Mouse (Mus musculus): ENCODE measurements at regions not wholly inside any gene's neighbourhood (a gene's known extent, or its start where the extent isn't known, plus 50 kb on each side); places are given as distances from the start of the nearest gene placed in this dataset.

DNA sequence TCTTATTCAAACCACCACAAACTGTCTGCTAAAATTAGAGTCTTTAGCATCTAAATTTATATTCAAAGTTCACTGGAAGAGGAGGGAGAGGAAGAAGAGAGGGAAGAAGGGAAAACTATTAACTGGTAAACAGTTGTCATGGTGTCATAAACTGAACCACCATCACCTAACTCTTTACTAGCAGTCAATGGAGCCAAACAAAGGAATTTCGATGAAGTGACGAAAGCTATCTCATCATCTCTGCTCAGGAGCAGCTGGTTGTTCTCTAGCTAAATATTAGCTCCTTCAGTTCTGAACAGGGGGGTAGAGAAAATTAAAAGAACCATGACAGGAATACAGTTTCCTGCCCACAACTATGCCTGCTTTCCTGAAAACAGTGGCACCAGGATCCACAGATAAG is 608.9 kb upstream of the Map3k7 start:
- TF ChIP-seq EP300 (IDR thresholded peaks at IDR 0.05; ENCODE audit: low read depth) (no peak), CTCF (IDR thresholded peaks at IDR 0.05; ENCODE audit: low read depth) (no peak)
- Histone ChIP-seq H3K9me3 (ENCODE audit: control insufficient read depth, low read length) (no peaks in the 10 kb centered on the region), H3K27me3 (ENCODE audit: control insufficient read depth, insufficient read depth, low read length) (no peaks in the 10 kb centered on the region), H3K4me1 (replicated peaks; ENCODE audit: control insufficient read depth in 2 of 2, insufficient read depth in 2 of 2, low read length in 1 of 2) (no peaks in the 10 kb centered on the region), H3K9ac (replicated peaks) (no peak overlapping the region), H3K27ac (no peak overlapping the region), H3K4me3 (ENCODE audit: insufficient read depth in 1 of 2, low read depth in 2 of 2, low read length in 2 of 2) (no peak overlapping the region), H3K4me2 (ENCODE audit: low read depth) (no peak overlapping the region), H3K36me3 (replicated peaks; ENCODE audit: control insufficient read depth, insufficient read depth, low read depth) (no peaks in the 10 kb centered on the region)
- ATAC-seq (ENCODE audit: insufficient read depth), result no peak
- no peak for DNase-seq (ENCODE audit: low read depth in 3 of 3, low spot score in 3 of 3)
- 70% methylated on average over 2 of the region's 2 CpGs for WGBS (ENCODE audit: insufficient replicate concordance)

DNA sequence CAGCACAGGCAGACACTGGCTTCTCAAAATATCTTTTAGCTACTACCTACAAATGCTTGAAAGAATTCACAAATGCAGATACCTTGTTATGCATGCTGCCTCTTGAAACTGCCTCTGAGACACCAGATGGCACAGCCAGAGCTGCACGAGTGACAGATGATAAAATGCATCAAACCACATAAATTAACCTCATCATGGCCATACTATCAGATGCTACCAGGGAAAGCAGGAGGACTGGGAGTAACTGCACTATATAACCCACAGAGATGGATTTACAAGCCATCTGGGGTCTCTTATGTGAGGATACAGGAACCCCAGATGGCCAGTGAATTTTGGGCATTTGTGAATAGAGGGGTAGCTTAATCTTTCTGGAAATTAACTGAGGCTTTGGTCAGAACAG is 597.7 kb upstream of the Map3k7 start:
- Histone ChIP-seq H3K9me3 (ENCODE audit: control insufficient read depth, low read length) (no peaks in the 10 kb centered on the region), H3K9ac (replicated peaks) (no peak overlapping the region), H3K27ac (no peak overlapping the region), H3K27me3 (ENCODE audit: control insufficient read depth, insufficient read depth, low read length) (no peaks in the 10 kb centered on the region), H3K4me2 (ENCODE audit: low read depth) (no peak overlapping the region), H3K4me1 (replicated peaks; ENCODE audit: control insufficient read depth in 2 of 2, insufficient read depth in 2 of 2, low read length in 1 of 2) (no peaks in the 10 kb centered on the region), H3K4me3 (ENCODE audit: insufficient read depth in 1 of 2, low read depth in 2 of 2, low read length in 2 of 2) (no peak overlapping the region), H3K36me3 (replicated peaks; ENCODE audit: control insufficient read depth, insufficient read depth, low read depth) (no peaks in the 10 kb centered on the region)
- TF ChIP-seq CTCF (IDR thresholded peaks at IDR 0.05; ENCODE audit: low read depth), result no peak
- no peak for TF ChIP-seq EP300 (IDR thresholded peaks at IDR 0.05; ENCODE audit: low read depth)
- no peak for DNase-seq (ENCODE audit: low read depth in 3 of 3, low spot score in 3 of 3)
- no peak for ATAC-seq (ENCODE audit: insufficient read depth)
- WGBS (ENCODE audit: insufficient replicate concordance), result 44% methylated on average over 1 of the region's 1 CpGs

DNA sequence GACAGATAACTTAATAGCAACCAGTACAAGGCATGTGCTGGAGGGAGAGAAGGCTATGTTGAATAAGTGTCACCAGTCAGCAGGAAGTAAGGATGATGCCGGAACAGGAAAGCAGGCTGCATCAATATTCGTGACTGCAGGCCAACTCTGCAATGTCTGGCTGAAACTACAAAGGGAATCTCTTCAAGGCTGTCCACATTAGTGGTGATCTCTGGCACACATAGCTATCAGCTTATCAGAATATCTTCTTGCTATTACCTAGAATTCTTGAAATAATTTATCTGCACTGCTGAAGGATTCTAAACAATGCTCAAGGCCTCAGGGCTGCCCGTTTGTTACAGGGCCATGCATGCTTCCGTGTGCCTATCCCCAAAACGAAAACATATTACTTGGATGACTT is 596.9 kb upstream of the Map3k7 start:
- 61% methylated on average over 5 of the region's 5 CpGs for WGBS (ENCODE audit: insufficient replicate concordance)
- Histone ChIP-seq H3K27me3 (ENCODE audit: control insufficient read depth, insufficient read depth, low read length) (no peaks in the 10 kb centered on the region), H3K9me3 (ENCODE audit: control insufficient read depth, low read length) (no peaks in the 10 kb centered on the region)

DNA sequence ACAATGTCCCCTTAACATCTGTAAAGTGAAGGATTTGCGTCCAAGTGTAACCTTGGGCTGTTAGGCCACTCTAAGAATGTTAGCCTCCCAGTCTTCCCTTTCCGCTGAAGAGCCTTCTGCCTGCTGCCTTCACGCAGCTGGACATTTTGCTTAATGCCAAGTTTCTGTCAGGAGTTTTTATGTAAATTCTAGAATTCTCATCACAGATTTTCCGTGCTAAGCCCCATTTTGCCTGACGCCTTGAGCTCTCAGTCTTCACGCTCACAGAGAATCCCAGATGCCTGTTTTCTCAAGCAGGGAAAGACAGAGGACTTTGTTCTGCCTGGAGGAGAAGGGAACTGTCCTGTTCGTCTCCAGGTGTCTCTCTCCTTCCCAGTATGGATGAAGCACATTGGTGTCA is 593.8 kb upstream of the Map3k7 start:
- H3K27ac ChIP-seq, result no peak overlapping the region
- no peaks in the 10 kb centered on the region for H3K27me3 ChIP-seq (ENCODE audit: control insufficient read depth, insufficient read depth, low read length)
- WGBS (ENCODE audit: insufficient replicate concordance), result 62% methylated on average over 7 of the region's 7 CpGs
- no peak overlapping the region for H3K4me3 ChIP-seq (ENCODE audit: insufficient read depth in 1 of 2, low read depth in 2 of 2, low read length in 2 of 2)
- H3K36me3 ChIP-seq (replicated peaks; ENCODE audit: control insufficient read depth, insufficient read depth, low read depth), result no peaks in the 10 kb centered on the region
- no peaks in the 10 kb centered on the region for H3K4me1 ChIP-seq (replicated peaks; ENCODE audit: control insufficient read depth in 2 of 2, insufficient read depth in 2 of 2, low read length in 1 of 2)
- H3K9ac ChIP-seq (replicated peaks), result no peak overlapping the region
- TF ChIP-seq CTCF (IDR thresholded peaks at IDR 0.05; ENCODE audit: low read depth) (no peak), EP300 (IDR thresholded peaks at IDR 0.05; ENCODE audit: low read depth) (no peak)
- H3K4me2 ChIP-seq (ENCODE audit: low read depth), result no peak overlapping the region
- ATAC-seq (ENCODE audit: insufficient read depth), result no peak
- H3K9me3 ChIP-seq (ENCODE audit: control insufficient read depth, low read length), result no peaks in the 10 kb centered on the region
- no peak for DNase-seq (ENCODE audit: low read depth in 3 of 3, low spot score in 3 of 3)

More for the DNA sequence above, 596.9 kb upstream of the Map3k7 start:
- ATAC-seq (ENCODE audit: insufficient read depth), result no peak
- H3K4me3 ChIP-seq (ENCODE audit: insufficient read depth in 1 of 2, low read depth in 2 of 2, low read length in 2 of 2), result no peak overlapping the region
- H3K9ac ChIP-seq (replicated peaks), result no peak overlapping the region
- TF ChIP-seq CTCF (IDR thresholded peaks at IDR 0.05; ENCODE audit: low read depth), result no peak
- no peak overlapping the region for H3K27ac ChIP-seq
- no peaks in the 10 kb centered on the region for H3K4me1 ChIP-seq (replicated peaks; ENCODE audit: control insufficient read depth in 2 of 2, insufficient read depth in 2 of 2, low read length in 1 of 2)
- H3K4me2 ChIP-seq (ENCODE audit: low read depth), result no peak overlapping the region
- H3K36me3 ChIP-seq (replicated peaks; ENCODE audit: control insufficient read depth, insufficient read depth, low read depth), result no peaks in the 10 kb centered on the region
- DNase-seq (ENCODE audit: low read depth in 3 of 3, low spot score in 3 of 3), result no peak

DNA sequence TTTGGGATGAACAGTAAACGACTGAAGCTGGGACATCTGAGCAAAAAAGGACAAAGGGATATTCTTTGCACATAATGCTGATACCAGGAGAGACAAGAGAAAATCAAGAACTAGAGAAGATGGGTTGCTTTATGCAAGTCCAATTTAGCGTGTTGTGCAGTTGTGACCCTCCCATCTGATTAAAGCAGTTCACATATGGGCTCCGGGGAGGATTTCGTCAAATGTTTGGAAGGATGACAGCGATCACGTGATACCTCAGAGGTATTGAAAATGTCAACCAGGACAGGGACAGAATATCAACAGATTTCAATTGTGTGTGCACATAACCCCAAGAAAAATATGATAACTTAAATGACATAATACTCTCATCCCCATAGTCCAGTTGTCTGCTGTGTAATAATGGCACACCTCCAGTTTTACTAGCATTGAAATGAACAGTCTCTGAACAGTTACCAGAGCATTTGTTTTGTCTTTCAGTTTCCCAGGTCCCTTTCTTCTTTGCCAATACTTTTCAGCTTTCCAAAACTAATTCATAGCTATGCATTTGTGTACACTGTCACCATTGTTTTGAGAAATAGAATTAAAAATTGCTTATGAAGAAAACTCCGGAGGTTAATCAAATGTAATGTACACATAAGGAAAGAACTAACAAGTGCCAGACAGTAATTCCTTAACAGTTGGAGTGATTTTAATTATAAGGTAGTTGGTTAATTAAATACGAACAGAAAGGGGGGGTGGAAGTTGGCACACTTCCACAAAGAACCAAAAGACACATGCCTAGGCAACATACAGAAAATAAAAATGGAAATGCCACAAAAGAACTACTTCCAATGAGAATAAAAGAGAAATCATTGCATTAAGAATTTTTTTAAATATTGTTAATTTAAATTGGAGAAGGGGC is 582.6 kb upstream of the Map3k7 start:
- H3K4me1 ChIP-seq (replicated peaks; ENCODE audit: control insufficient read depth in 2 of 2, insufficient read depth in 2 of 2, low read length in 1 of 2), result no peaks in the 10 kb centered on the region
- ATAC-seq (ENCODE audit: insufficient read depth) (no peak), DNase-seq (ENCODE audit: low read depth in 3 of 3, low spot score in 3 of 3) (no peak)
- 70% methylated on average over 8 of the region's 8 CpGs for WGBS (ENCODE audit: insufficient replicate concordance)
- H3K27me3 ChIP-seq (ENCODE audit: control insufficient read depth, insufficient read depth, low read length), result no peaks in the 10 kb centered on the region
- H3K36me3 ChIP-seq (replicated peaks; ENCODE audit: control insufficient read depth, insufficient read depth, low read depth), result no peaks in the 10 kb centered on the region
- TF ChIP-seq CTCF (IDR thresholded peaks at IDR 0.05; ENCODE audit: low read depth) (no peak), EP300 (IDR thresholded peaks at IDR 0.05; ENCODE audit: low read depth) (no peak)
- H3K9ac ChIP-seq (replicated peaks), result no peak overlapping the region
- no peak overlapping the region for H3K4me3 ChIP-seq (ENCODE audit: insufficient read depth in 1 of 2, low read depth in 2 of 2, low read length in 2 of 2)
- no peak overlapping the region for H3K4me2 ChIP-seq (ENCODE audit: low read depth)
- H3K27ac ChIP-seq, result no peak overlapping the region
- H3K9me3 ChIP-seq (ENCODE audit: control insufficient read depth, low read length), result no peaks in the 10 kb centered on the region
